In genomic region chr9:41483218-41483617, GRCm38 (mm10) we compare ENCODE assay signal across 26 mouse cellular contexts.
"Had no signal": no experiment of that assay in that cellular context is flagged by ENCODE, and none has a peak within 500 bp of the region (broad histone marks: within the 10 kb centered on the region; RNA-seq: fewer than 3 reads in every experiment).

No protein-coding gene starts in this region.

- H3K4me3 ChIP-seq: embryonic facial prominence, embryonic 10.5 days; embryonic facial prominence, embryonic 12.5 days; embryonic facial prominence, embryonic 13.5 days; embryonic facial prominence, embryonic 15.5 days; erythroblast, embryonic 14.5 days; forebrain, embryonic 10.5 days; forebrain, embryonic 12.5 days; forebrain, embryonic 13.5 days; forebrain, embryonic 15.5 days; heart, adult 2 months; heart, embryonic 10.5 days had no signal

- H3K4me1 ChIP-seq: embryonic facial prominence, embryonic 12.5 days; embryonic facial prominence, embryonic 15.5 days; forebrain, embryonic 15.5 days; heart, embryonic 10.5 days had no signal

- H3K27me3 ChIP-seq: embryonic facial prominence, embryonic 12.5 days; embryonic facial prominence, embryonic 13.5 days; embryonic facial prominence, embryonic 15.5 days; forebrain, embryonic 12.5 days; forebrain, embryonic 13.5 days; forebrain, embryonic 15.5 days had no signal

- H3K9me3 ChIP-seq: embryonic facial prominence, embryonic 10.5 days; embryonic facial prominence, embryonic 12.5 days; embryonic facial prominence, embryonic 13.5 days; embryonic facial prominence, embryonic 15.5 days; forebrain, embryonic 10.5 days; forebrain, embryonic 12.5 days; forebrain, embryonic 13.5 days; forebrain, embryonic 15.5 days; heart, embryonic 10.5 days had no signal

- H3K36me3 ChIP-seq: forebrain, embryonic 10.5 days; forebrain, embryonic 12.5 days; heart, embryonic 10.5 days had no signal

- H3K27ac ChIP-seq: embryonic facial prominence, embryonic 10.5 days; embryonic facial prominence, embryonic 12.5 days; embryonic facial prominence, embryonic 13.5 days; embryonic facial prominence, embryonic 15.5 days; forebrain, embryonic 10.5 days; forebrain, embryonic 12.5 days; forebrain, embryonic 13.5 days; forebrain, embryonic 15.5 days; heart, adult 2 months; heart, embryonic 10.5 days had no signal

- ATAC-seq: forebrain, embryonic 13.5 days; forebrain, embryonic 14.5 days; forebrain, embryonic 15.5 days; forebrain, embryonic 16.5 days; forebrain, postnatal 0 days had no signal

- H3K4me2 ChIP-seq: embryonic facial prominence, embryonic 12.5 days; embryonic facial prominence, embryonic 13.5 days; embryonic facial prominence, embryonic 15.5 days; forebrain, embryonic 12.5 days; forebrain, embryonic 13.5 days; forebrain, embryonic 15.5 days had no signal

- H3K9ac ChIP-seq: embryonic facial prominence, embryonic 12.5 days; embryonic facial prominence, embryonic 13.5 days; embryonic facial prominence, embryonic 15.5 days; forebrain, embryonic 12.5 days; forebrain, embryonic 13.5 days; forebrain, embryonic 15.5 days; forebrain, postnatal 0 days had no signal

- DNase-seq: cerebellum, adult 8-10 months; cerebellum, adult 9-10 months; cerebellum, adult 9-11 months; cerebellum, postnatal 10 days; cerebellum, postnatal 14 days; cerebellum, postnatal 25 days; cerebellum, postnatal 36 days; embryo, embryonic 11 days; forebrain, postnatal 0 days; gastrocnemius, postnatal 10 days; gastrocnemius, postnatal 14 days; gastrocnemius, postnatal 36 days; heart, adult 18-20 months; heart, adult 2 months had no signal
